Mouse (Mus musculus): ENCODE results near the gene Cldn18. TPM values are rescaled to one million over a fixed set of nuclear protein-coding genes. Genes with fewer than 3 reads are reported as not detected.

The Cldn18 gene
- polyA plus RNA-seq, 1 experiment: not detected

DNA sequence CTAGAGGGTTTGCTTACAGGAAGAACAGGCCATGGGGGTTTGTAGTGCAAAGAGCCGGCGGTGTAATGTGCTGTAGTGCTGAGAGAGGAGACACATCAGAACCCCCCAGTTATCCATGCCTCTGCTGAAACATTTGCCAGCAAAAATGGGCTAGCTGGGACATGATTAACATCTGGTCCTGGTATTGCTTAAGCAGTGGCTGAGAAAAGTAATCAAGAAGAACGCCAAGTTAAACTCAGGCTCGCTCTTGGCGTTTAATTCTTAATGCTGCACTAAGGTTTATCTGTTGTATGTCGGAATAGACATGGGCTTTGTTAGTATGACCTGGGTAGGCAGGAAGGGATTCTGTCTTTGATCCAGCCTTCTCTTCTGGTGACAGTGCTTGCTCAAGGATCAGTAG is 71.0 kb downstream of the Cldn18 start:
- H3K4me3 ChIP-seq (ENCODE audit: insufficient read depth, low read depth, low read length): no peak overlapping the region
- no peaks in the 10 kb centered on the region for H3K4me1 ChIP-seq (ENCODE audit: control insufficient read depth, insufficient read depth, insufficient read length, low read length)
- no peak overlapping the region for H3K27ac ChIP-seq (replicated peaks; ENCODE audit: low read depth, low read length)

DNA sequence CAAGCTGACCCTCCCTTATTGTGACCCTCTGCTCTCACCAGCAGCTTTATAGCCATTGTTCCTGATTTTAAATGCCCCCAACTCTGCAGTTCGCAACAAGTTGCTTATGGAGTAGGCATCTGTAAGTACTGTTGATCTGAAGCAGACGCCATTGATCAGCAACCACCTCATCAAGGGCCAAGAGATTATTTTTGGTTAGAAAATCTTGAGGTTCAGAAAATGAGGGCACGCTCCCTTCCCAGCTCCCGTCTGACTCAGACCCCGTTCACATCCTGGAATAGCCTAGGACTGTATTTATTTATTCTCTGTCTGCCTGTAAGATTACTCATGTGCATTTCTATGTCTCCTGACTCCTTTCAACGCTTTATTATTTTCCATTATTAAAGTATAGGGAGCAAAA is 71.7 kb downstream of the Cldn18 start:
- no peak overlapping the region for H3K4me3 ChIP-seq (ENCODE audit: insufficient read depth, low read depth, low read length)
- H3K4me1 ChIP-seq (ENCODE audit: control insufficient read depth, insufficient read depth, insufficient read length, low read length): no peaks in the 10 kb centered on the region
- no peak overlapping the region for H3K27ac ChIP-seq (replicated peaks; ENCODE audit: low read depth, low read length)

DNA sequence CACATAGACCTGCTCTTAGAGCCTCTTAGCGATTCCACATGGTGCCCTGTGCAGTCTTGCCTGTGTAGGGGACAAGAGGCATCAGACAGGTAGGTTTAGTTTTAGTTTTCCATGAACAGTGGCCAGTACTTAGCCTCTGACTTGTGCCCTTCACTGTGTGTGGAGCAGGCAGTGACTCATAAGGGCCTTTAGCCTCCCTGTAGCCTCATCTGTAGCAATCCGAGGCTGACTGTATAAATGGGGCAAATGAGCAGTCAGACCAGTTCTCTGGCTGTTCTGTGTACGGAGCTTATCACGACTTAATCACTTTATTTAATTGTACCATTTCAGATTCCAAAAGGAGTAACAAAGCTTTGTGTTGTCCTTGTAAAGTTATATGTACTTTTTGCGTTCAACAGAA is 77.1 kb downstream of the Cldn18 start:
- Histone ChIP-seq H3K27ac (replicated peaks; ENCODE audit: low read depth, low read length) (no peak overlapping the region), H3K4me3 (ENCODE audit: insufficient read depth, low read depth, low read length) (no peak overlapping the region), H3K4me1 (ENCODE audit: control insufficient read depth, insufficient read depth, insufficient read length, low read length) (no peaks in the 10 kb centered on the region)

Other genes starting within 250 kb of the Cldn18 start
- 11.4 and 11.8 TPM in 2 replicates for gene Armc8, start 148.4 kb downstream of the Cldn18 start, polyA plus RNA-seq (2012; ENCODE audit: insufficient read depth, insufficient read length, missing spikeins)
- 6.0 and 6.6 TPM in 2 replicates for gene Dbr1, start 141.5 kb downstream of the Cldn18 start, polyA plus RNA-seq (2012; ENCODE audit: insufficient read depth, insufficient read length, missing spikeins)
- not detected in 2 replicates for gene A4gnt, start 104.8 kb downstream of the Cldn18 start, polyA plus RNA-seq (2012; ENCODE audit: insufficient read depth, insufficient read length, missing spikeins)
- gene Dzip1l, start 87.8 kb downstream of the Cldn18 start, polyA plus RNA-seq (2012; ENCODE audit: insufficient read depth, insufficient read length, missing spikeins): 0.36 and 3.3 TPM in 2 replicates
- gene Sox14, start 158.9 kb upstream of the Cldn18 start, polyA plus RNA-seq (2012; ENCODE audit: insufficient read depth, insufficient read length, missing spikeins): not detected in 2 replicates

All from brown adipose tissue, adult 24 weeks (tissue).